Mouse (Mus musculus) midbrain, postnatal 0 days (tissue): ENCODE results near the gene Soat1. TPM values are rescaled to one million over a fixed set of nuclear protein-coding genes. Genes with fewer than 3 reads are reported as not detected.

Source experiments
- ATAC-seq: fragments of 200-750 bp; cut with Nextera tagmentation; 2 replicates; pipeline ENCODE4 v1.8.0; 2017; ENCODE audit warnings: moderate number of reproducible peaks, mild to moderate bottlenecking, moderate TSS enrichment, moderate library complexity; ENCODE audit not compliant: low FRiP score
- DNase-seq: peaks from one replicate; pipeline ENCODE4 v3.0.0-alpha.2; 2015; ENCODE audit warnings: low spot score
- H3K27ac ChIP-seq: fragments of 300-500 bp; sonication (generic); 2 replicates; pipeline ENCODE4 v1.5.1; 2014; ENCODE audit warnings: low read depth, mild to moderate bottlenecking, low read length, mixed read lengths
- H3K27me3 ChIP-seq: fragments of 300-500 bp; sonication (generic); 2 replicates; pipeline ENCODE4 v1.6.1; 2014; ENCODE audit warnings: low read length, control low read depth, mixed read lengths; ENCODE audit not compliant: insufficient read depth
- H3K36me3 ChIP-seq: fragments of 300-500 bp; sonication (generic); 2 replicates; pipeline ENCODE4 v1.6.1; 2014; ENCODE audit warnings: low read length, control low read depth, mixed read lengths; ENCODE audit not compliant: insufficient read depth
- H3K4me1 ChIP-seq: fragments of 300-500 bp; sonication (generic); 2 replicates; pipeline ENCODE4 v1.6.1; 2014; ENCODE audit warnings: mild to moderate bottlenecking, control low read depth, antibody characterized with exemption, low read length, mixed read lengths; ENCODE audit not compliant: insufficient read depth
- H3K4me2 ChIP-seq: fragments of 300-500 bp; sonication (generic); 2 replicates; pipeline ENCODE4 v1.6.1; 2014; ENCODE audit warnings: low read depth, mild to moderate bottlenecking, low read length, mixed read lengths; ENCODE audit not compliant: poor library complexity, severe bottlenecking
- H3K4me3 ChIP-seq: fragments of 300-500 bp; sonication (generic); 2 replicates; pipeline ENCODE4 v1.5.1; 2014; ENCODE audit warnings: low read depth, mild to moderate bottlenecking, low read length, moderate library complexity
- H3K9ac ChIP-seq: fragments of 300-500 bp; sonication (generic); replicated peaks from 2 replicates; pipeline ENCODE4 v1.6.1; 2014; ENCODE audit warnings: mild to moderate bottlenecking, low read length, moderate library complexity, mixed read lengths; ENCODE audit not compliant: poor library complexity, severe bottlenecking
- H3K9me3 ChIP-seq: fragments of 300-500 bp; sonication (generic); 2 replicates; pipeline ENCODE4 v1.6.1; 2016; ENCODE audit warnings: low read length, control low read depth
- CTCF ChIP-seq: IDR thresholded peaks from 2 replicates; pipeline ENCODE4 v1.5.1; 2016; ENCODE audit warnings: antibody characterized with exemption, mild to moderate bottlenecking
- WGBS: fragments of 180-500 bp; shearing (Covaris S2); extraction: QIAGEN DNeasy Blood & Tissue Kit; methylation state at CpG from one replicate; pipeline ENCODE4 v1.1.7; 2014; 5-methylcytosine and 5-hydroxymethylcytosine counted together
- polyA plus RNA-seq: library from polyadenylated mRNA; unstranded; fragments of >200 nt; fragmentation: Nextera tagmentation; extraction: Ambion mirVana; gene quantifications from 2 replicates; pipeline ENCODE4 v1.2.1, GENCODE M21; 2015
- total RNA-seq: library from RNA; depleted of rRNA; stranded (reverse); fragments of >200 nt; gene quantifications from 2 replicates; pipeline ENCODE4 v1.2.3, GENCODE M21; 2014

The Soat1 gene
- total and polyA plus RNA-seq, 2 experiments from 2014 or later, result 11.8 to 24.8 TPM

GRCm38 (mm10) chr1:156454384-156454783, 19.7 kb downstream of the Soat1 start:
- no peak for DNase-seq
- H3K9me3 ChIP-seq, result no peaks in the 10 kb centered on the region
- no peak overlapping the region for H3K4me3 ChIP-seq
- no peaks in the 10 kb centered on the region for H3K36me3 ChIP-seq
- no peak for TF ChIP-seq CTCF
- H3K4me2 ChIP-seq, result no peak overlapping the region
- 63% methylated on average over 7 of the region's 7 CpGs for WGBS
- ATAC-seq, result no peak
- no peaks in the 10 kb centered on the region for H3K4me1 ChIP-seq
- H3K9ac ChIP-seq, result no peak overlapping the region
- no peak overlapping the region for H3K27ac ChIP-seq
- H3K27me3 ChIP-seq, result no peaks in the 10 kb centered on the region

DNA sequence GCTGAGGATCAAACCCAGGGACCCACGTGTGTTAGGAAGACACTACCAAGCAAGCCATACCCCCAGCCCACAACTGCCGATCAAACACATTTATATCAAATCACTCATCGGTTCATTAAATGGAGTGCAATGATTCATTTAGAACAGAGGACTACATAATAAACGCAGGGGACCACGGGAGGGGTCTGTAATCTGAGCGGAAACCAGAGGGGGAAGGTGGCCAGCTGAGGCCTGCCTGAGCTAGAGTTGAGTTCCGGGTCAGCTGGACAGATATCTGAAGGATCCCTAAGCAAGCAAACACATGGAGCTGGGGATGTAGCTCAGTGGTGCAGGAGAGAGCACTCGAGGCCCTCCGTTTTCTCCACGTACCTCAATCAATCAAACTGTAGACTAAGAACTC, 20.3 kb downstream of the Soat1 start:
- H3K9ac ChIP-seq, result no peak overlapping the region
- no peak for TF ChIP-seq CTCF
- no peak overlapping the region for H3K4me2 ChIP-seq
- H3K4me3 ChIP-seq, result no peak overlapping the region
- no peak for ATAC-seq
- 90% methylated on average over 10 of the region's 10 CpGs for WGBS
- H3K36me3 ChIP-seq, result no peaks in the 10 kb centered on the region
- H3K27me3 ChIP-seq, result no peaks in the 10 kb centered on the region
- no peak for DNase-seq
- no peaks in the 10 kb centered on the region for H3K4me1 ChIP-seq
- H3K9me3 ChIP-seq, result no peaks in the 10 kb centered on the region
- no peak overlapping the region for H3K27ac ChIP-seq

DNA sequence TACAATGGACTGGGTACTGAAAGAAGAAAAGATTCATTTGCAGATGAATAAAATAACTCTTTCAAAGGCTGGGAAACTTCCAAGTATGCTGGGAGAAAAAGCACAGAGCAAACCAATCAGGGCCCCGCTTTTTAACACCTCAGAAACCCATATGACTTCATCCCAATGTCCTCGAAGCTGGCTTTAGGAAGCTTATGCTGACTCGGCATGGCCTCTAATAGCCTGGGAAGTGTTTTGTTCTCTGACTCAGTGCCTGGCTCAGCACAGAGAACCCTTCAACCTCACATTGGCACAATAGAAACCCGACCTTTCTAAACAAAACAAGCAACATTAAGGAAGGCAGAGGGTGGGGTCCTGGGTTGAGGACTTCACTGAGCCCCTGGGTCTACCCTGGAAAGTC, 23.7 kb downstream of the Soat1 start:
- Histone ChIP-seq H3K27me3 (no peaks in the 10 kb centered on the region), H3K4me1 (no peaks in the 10 kb centered on the region), H3K36me3 (no peaks in the 10 kb centered on the region), H3K4me2 (no peak overlapping the region), H3K9ac (no peak overlapping the region), H3K4me3 (no peak overlapping the region), H3K27ac (no peak overlapping the region), H3K9me3 (no peaks in the 10 kb centered on the region)
- DNase-seq (no peak), ATAC-seq (no peak)
- TF ChIP-seq CTCF, result no peak
- WGBS, result 37% methylated on average over 4 of the region's 4 CpGs

DNA sequence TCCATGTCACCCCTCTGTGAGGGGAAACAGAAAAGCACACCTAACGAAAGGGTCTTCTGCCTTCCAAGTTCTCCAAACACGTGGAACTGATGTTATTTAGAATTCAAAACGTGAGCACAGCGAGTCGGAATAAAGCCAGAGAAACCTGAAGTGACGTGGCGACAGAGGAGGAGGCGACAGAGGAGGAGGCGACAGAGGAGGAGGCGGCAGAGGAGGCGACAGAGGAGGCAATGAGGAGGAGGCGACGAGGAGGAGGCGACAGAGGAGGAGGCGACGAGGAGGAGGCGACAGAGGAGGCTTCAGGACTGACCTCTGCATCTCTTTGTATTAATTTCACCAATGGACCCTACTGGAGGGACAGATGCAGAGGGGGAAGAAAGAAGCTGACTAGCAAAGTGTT, 24.4 kb downstream of the Soat1 start:
- no peak for DNase-seq
- H3K4me3 ChIP-seq, result no peak overlapping the region
- no peak overlapping the region for H3K4me2 ChIP-seq
- H3K27me3 ChIP-seq, result no peaks in the 10 kb centered on the region
- TF ChIP-seq CTCF, result no peak
- H3K9ac ChIP-seq, result no peak overlapping the region
- H3K36me3 ChIP-seq, result no peaks in the 10 kb centered on the region
- 67% methylated on average over 17 of the region's 17 CpGs for WGBS
- H3K9me3 ChIP-seq, result no peaks in the 10 kb centered on the region
- H3K27ac ChIP-seq, result no peak overlapping the region
- no peaks in the 10 kb centered on the region for H3K4me1 ChIP-seq
- no peak for ATAC-seq

GRCm38 (mm10) chr1:156449089-156449488, 25.0 kb downstream of the Soat1 start:
- 85% methylated on average over 7 of the region's 7 CpGs for WGBS
- no peak overlapping the region for H3K4me2 ChIP-seq
- H3K27ac ChIP-seq, result no peak overlapping the region
- no peak for TF ChIP-seq CTCF
- no peaks in the 10 kb centered on the region for H3K27me3 ChIP-seq
- no peaks in the 10 kb centered on the region for H3K36me3 ChIP-seq
- DNase-seq, result no peak
- H3K4me3 ChIP-seq, result no peak overlapping the region
- H3K9me3 ChIP-seq, result no peaks in the 10 kb centered on the region
- H3K9ac ChIP-seq, result no peak overlapping the region
- ATAC-seq, result no peak
- no peaks in the 10 kb centered on the region for H3K4me1 ChIP-seq

DNA sequence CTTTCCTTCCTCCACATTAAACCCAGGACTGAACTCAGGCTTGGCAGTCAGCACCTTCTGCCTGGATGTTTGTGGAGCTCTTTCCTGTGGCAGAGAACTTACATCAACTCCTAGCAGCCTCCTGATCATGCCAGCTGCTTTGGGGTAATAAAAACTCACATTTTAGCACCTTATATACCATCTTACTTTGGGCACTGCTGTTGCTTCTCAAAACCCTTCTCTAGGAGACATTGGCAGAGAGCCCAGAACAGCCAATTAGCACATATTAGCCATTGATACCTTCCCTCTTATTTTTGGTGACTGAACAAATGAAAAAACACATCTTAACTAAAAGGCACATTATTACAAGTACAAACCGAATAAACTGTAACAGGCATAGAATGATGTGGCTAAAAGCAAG, 29.1 kb downstream of the Soat1 start:
- Histone ChIP-seq H3K4me1 (no peaks in the 10 kb centered on the region), H3K27me3 (no peaks in the 10 kb centered on the region), H3K27ac (no peak overlapping the region), H3K4me3 (no peak overlapping the region), H3K4me2 (no peak overlapping the region), H3K36me3 (no peaks in the 10 kb centered on the region), H3K9me3 (no peaks in the 10 kb centered on the region), H3K9ac (no peak overlapping the region)
- DNase-seq (no peak), ATAC-seq (no peak)
- 84% methylated on average over 1 of the region's 1 CpGs for WGBS
- TF ChIP-seq CTCF, result no peak
